Mouse (Mus musculus) lung, embryonic 14.5 days (tissue): Measurements from ENCODE around the gene Luzp4. TPM values are rescaled to one million over a fixed set of nuclear protein-coding genes. Genes with fewer than 3 reads are reported as not detected.
"Not testable (repeated sequence)": the region's sequence is repeated elsewhere in the genome, so short reads cannot be mapped to it uniquely, and the experiment has no call there.

Experiments used
- ATAC-seq: fragments of 200-750 bp; cut with Nextera tagmentation; 2 replicates; pipeline ENCODE4 v1.8.0; 2017; ENCODE audit warnings: mild to moderate bottlenecking, moderate TSS enrichment, moderate library complexity; ENCODE audit not compliant: insufficient read depth
- DNase-seq: peaks from one replicate; pipeline ENCODE4 v3.0.0-alpha.2; 2015
- H3K27ac ChIP-seq: fragments of 300-500 bp; sonication (generic); 2 replicates; pipeline ENCODE4 v1.5.1; 2014; ENCODE audit warnings: low read depth, mild to moderate bottlenecking, moderate library complexity
- H3K27me3 ChIP-seq: fragments of 300-500 bp; sonication (generic); 2 replicates; pipeline ENCODE4 v1.6.1; 2014; ENCODE audit warnings: low read length, control low read depth; ENCODE audit not compliant: insufficient read depth
- H3K36me3 ChIP-seq: fragments of 300-500 bp; sonication (generic); 2 replicates; pipeline ENCODE4 v1.6.1; 2014; ENCODE audit warnings: control low read depth; ENCODE audit not compliant: insufficient read depth
- H3K4me1 ChIP-seq: fragments of 300-500 bp; sonication (generic); 2 replicates; pipeline ENCODE4 v1.6.1; 2014; ENCODE audit warnings: antibody characterized with exemption, control low read depth; ENCODE audit not compliant: insufficient read depth
- H3K4me2 ChIP-seq: fragments of 300-500 bp; sonication (generic); 2 replicates; pipeline ENCODE4 v1.6.1; 2014; ENCODE audit warnings: mild to moderate bottlenecking
- H3K4me3 ChIP-seq: fragments of 300-500 bp; sonication (generic); 2 replicates; pipeline ENCODE4 v1.5.1; 2014; ENCODE audit warnings: low read depth, low read length
- H3K9ac ChIP-seq: fragments of 300-500 bp; sonication (generic); 2 replicates; pipeline ENCODE4 v1.6.1; 2014
- H3K9me3 ChIP-seq: fragments of 300-500 bp; sonication (generic); 2 replicates; pipeline ENCODE4 v1.6.1; 2016; ENCODE audit warnings: low read depth, low read length, control low read depth
- WGBS: fragments of 180-500 bp; shearing (Covaris S2); extraction: QIAGEN DNeasy Blood & Tissue Kit; methylation state at CpG from one replicate; pipeline ENCODE4 v1.1.7; 2014; 5-methylcytosine and 5-hydroxymethylcytosine counted together
- polyA plus RNA-seq: library from polyadenylated mRNA; unstranded; fragments of >200 nt; fragmentation: Nextera tagmentation; extraction: Ambion mirVana; gene quantifications from 2 replicates; pipeline ENCODE4 v1.2.1, GENCODE M21; 2014

Luzp4 gene
- not detected in 2 replicates for polyA plus RNA-seq

- not testable (repeated sequence) for H3K4me3 ChIP-seq, H3K27ac ChIP-seq, H3K36me3 ChIP-seq, H3K27me3 ChIP-seq, H3K4me1 ChIP-seq, H3K9ac ChIP-seq, ATAC-seq, DNase-seq, H3K9me3 ChIP-seq, H3K4me2 ChIP-seq
- 67% methylated on average over 1 of the region's 6 CpGs for WGBS
Measured at GRCm38 (mm10) chrX:148857340-148857739, at the start of gene Luzp4. Luzp4 (plus strand) TSS chrX:148857640.

- DNase-seq, ATAC-seq, H3K27me3 ChIP-seq, H3K4me3 ChIP-seq, H3K36me3 ChIP-seq, H3K4me2 ChIP-seq, H3K9me3 ChIP-seq, H3K4me1 ChIP-seq, H3K27ac ChIP-seq, H3K9ac ChIP-seq: not testable (repeated sequence)
- 91% methylated on average over 4 of the region's 4 CpGs for WGBS
Measured at GRCm38 (mm10) chrX:148841801-148842200, 15.6 kb upstream of the Luzp4 start.

Other genes starting within 250 kb of the Luzp4 start
- not detected in 2 replicates for gene Gm8334, start 242.5 kb upstream of the Luzp4 start, polyA plus RNA-seq
- not detected in 2 replicates for gene Gm15127, start 194.0 kb upstream of the Luzp4 start, polyA plus RNA-seq
- gene Ott, start 216.6 kb downstream of the Luzp4 start, polyA plus RNA-seq: not detected in 2 replicates